Mouse (Mus musculus): ENCODE measurements at regions not wholly inside any gene's neighbourhood (a gene's known extent, or its start where the extent isn't known, plus 50 kb on each side); places are given as distances from the start of the nearest gene placed in this dataset.
A peak's percentile ranks its signal among the peaks of the same experiment; 100 is the strongest.

DNA sequence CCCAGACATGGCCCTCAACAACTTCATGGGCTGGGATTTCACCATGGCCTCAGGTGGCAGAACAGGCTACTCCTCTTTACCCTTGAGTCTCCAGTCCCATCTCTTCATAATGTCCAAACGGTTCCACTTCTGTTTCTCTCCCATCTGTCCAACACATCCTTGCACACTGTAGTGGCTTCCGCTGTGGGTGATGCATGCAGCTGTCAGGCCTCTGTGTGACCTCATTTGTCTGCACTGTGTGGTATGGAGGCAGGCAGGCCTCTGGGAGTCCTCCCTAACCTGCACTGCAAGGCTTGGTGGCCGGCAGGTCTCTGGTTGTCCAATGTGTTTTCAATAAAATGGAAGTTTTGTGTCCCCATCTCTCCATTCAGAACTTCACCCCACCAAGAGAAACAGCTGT, 54.9 kb upstream of the Nek6 start:
- Histone ChIP-seq H3K4me3 (replicated peaks) (no peak overlapping the region), H3K4me1 (peaks cover 13% of the 10 kb centered on the region), H3K9ac (replicated peaks) (no peak overlapping the region), H3K27ac (replicated peaks) (no peak overlapping the region), H3K36me3 (no peaks in the 10 kb centered on the region), H3K27me3 (replicated peaks) (no peaks in the 10 kb centered on the region), H3K4me2 (no peak overlapping the region), H3K9me3 (replicated peaks) (no peaks in the 10 kb centered on the region)
- WGBS, result 88% methylated on average over 3 of the region's 3 CpGs
- ATAC-seq (ENCODE audit: low FRiP score), result no peak

- Histone ChIP-seq H3K27me3 (replicated peaks) (no peaks in the 10 kb centered on the region), H3K4me2 (no peak overlapping the region), H3K36me3 (no peaks in the 10 kb centered on the region), H3K4me1 (peaks cover 20% of the 10 kb centered on the region), H3K9ac (replicated peaks) (no peak overlapping the region), H3K9me3 (replicated peaks) (no peaks in the 10 kb centered on the region), H3K4me3 (replicated peaks) (no peak overlapping the region), H3K27ac (replicated peaks) (no peak overlapping the region)
- ATAC-seq (ENCODE audit: low FRiP score), result no peak
- WGBS, result 68% methylated on average over 2 of the region's 2 CpGs
Measured at GRCm38 (mm10) chr2:38460367-38460766, 51.1 kb upstream of the Nek6 start.

GRCm38 (mm10) chr2:38460825-38461540, 50.5 kb upstream of the Nek6 start:
- Histone ChIP-seq H3K4me3 (replicated peaks) (no peak overlapping the region), H3K27ac (replicated peaks) (no peak overlapping the region), H3K4me2 (no peak overlapping the region), H3K9me3 (replicated peaks) (no peaks in the 10 kb centered on the region), H3K27me3 (replicated peaks) (no peaks in the 10 kb centered on the region), H3K4me1 (peaks cover 20% of the 10 kb centered on the region), H3K36me3 (no peaks in the 10 kb centered on the region), H3K9ac (replicated peaks) (no peak overlapping the region)
- peak; percentile 53; the same call in 1 of the 2 replicates for ATAC-seq (ENCODE audit: low FRiP score)
- WGBS, result 46% methylated on average over 6 of the region's 6 CpGs

Measured in neural tube, embryonic 15.5 days (tissue).